Mouse (Mus musculus): ENCODE measurements at regions not wholly inside any gene's neighbourhood (a gene's known extent, or its start where the extent isn't known, plus 50 kb on each side); places are given as distances from the start of the nearest gene placed in this dataset.
"Not testable (repeated sequence)": the region's sequence is repeated elsewhere in the genome, so short reads cannot be mapped to it uniquely, and the experiment has no call there.

GRCm38 (mm10) chr19:3083438-3083837, 199.3 kb upstream of the Mrpl21 start:
- not testable (repeated sequence) for H3K4me1 ChIP-seq; H3K36me3 ChIP-seq; H3K27ac ChIP-seq; H3K9me3 ChIP-seq (replicated peaks); ATAC-seq; H3K27me3 ChIP-seq (replicated peaks); H3K9ac ChIP-seq
- H3K4me3 ChIP-seq, result peak overlapping the region; percentile 25; the same call in 1 of the 2 replicates
- 47% methylated on average over 25 of the region's 27 CpGs for WGBS (ENCODE audit: insufficient replicate concordance)
- peak overlapping the region; percentile 37 for H3K4me2 ChIP-seq

DNA sequence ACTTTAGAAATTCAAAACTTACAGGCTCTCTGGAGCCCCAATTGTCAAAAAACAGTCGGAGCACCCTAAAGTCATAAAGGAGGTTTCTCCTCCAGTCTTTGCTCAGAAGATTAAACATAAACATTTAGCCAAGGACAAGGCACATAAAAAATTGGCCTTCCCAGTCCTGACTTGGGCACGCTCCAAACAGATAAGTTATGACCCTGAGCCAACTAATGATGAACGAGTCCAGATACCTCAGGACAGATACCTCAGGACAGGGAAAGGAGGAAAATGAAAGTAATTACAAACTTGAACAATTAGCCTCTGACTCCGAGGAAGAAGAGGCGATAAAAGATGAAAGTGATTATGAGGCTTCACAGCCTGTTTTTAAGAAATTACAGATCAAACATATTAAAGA, 190.9 kb upstream of the Mrpl21 start:
- WGBS (ENCODE audit: insufficient replicate concordance), result 72% methylated on average over 5 of the region's 5 CpGs
- not testable (repeated sequence) for H3K36me3 ChIP-seq; ATAC-seq; H3K4me1 ChIP-seq; H3K4me2 ChIP-seq; H3K4me3 ChIP-seq; H3K9ac ChIP-seq; H3K27ac ChIP-seq; H3K27me3 ChIP-seq (replicated peaks); H3K9me3 ChIP-seq (replicated peaks)

Measured in liver, embryonic 12.5 days (tissue).